Mouse (Mus musculus) heart, embryonic 16.5 days (tissue): Measurements from ENCODE around the gene Peak1. TPM values are rescaled to one million over a fixed set of nuclear protein-coding genes. Genes with fewer than 3 reads are reported as not detected.
A peak's percentile ranks its signal among the peaks of the same experiment; 100 is the strongest.
"Not testable (repeated sequence)": the region's sequence is repeated elsewhere in the genome, so short reads cannot be mapped to it uniquely, and the experiment has no call there.

Experiments used
- ATAC-seq: fragments of 200-750 bp; cut with Nextera tagmentation; replicated peaks from 2 replicates; pipeline ENCODE4 v1.8.0; 2017; ENCODE audit warnings: moderate number of reproducible peaks; ENCODE audit not compliant: insufficient read depth, low FRiP score; ENCODE audit errors: extremely low read depth
- H3K27ac ChIP-seq: fragments of 300-500 bp; sonication (generic); 2 replicates; pipeline ENCODE4 v1.5.1; 2014; ENCODE audit warnings: mild to moderate bottlenecking, low read length, control low read depth, moderate library complexity
- H3K27me3 ChIP-seq: fragments of 300-500 bp; sonication (generic); 2 replicates; pipeline ENCODE4 v1.6.1; 2014; ENCODE audit warnings: low read length, mixed read lengths; ENCODE audit not compliant: control insufficient read depth, insufficient read depth
- H3K36me3 ChIP-seq: fragments of 300-500 bp; sonication (generic); 2 replicates; pipeline ENCODE4 v1.6.1; 2014; ENCODE audit not compliant: control insufficient read depth, insufficient read depth
- H3K4me1 ChIP-seq: fragments of 300-500 bp; sonication (generic); 2 replicates; pipeline ENCODE4 v1.6.1; 2014; ENCODE audit warnings: low read length, mixed read lengths; ENCODE audit not compliant: control insufficient read depth, insufficient read depth
- H3K4me2 ChIP-seq: fragments of 300-500 bp; sonication (generic); 2 replicates; pipeline ENCODE4 v1.6.1; 2014; ENCODE audit warnings: low read depth, mild to moderate bottlenecking, control low read depth, low read length
- H3K4me3 ChIP-seq: fragments of 300-500 bp; sonication (generic); 2 replicates; pipeline ENCODE4 v1.5.1; 2014; ENCODE audit warnings: mild to moderate bottlenecking, control low read depth, low read length
- H3K9ac ChIP-seq: fragments of 300-500 bp; sonication (generic); 2 replicates; pipeline ENCODE4 v1.6.1; 2014; ENCODE audit warnings: low read length, control low read depth
- H3K9me3 ChIP-seq: fragments of 300-500 bp; sonication (generic); replicated peaks from 2 replicates; pipeline ENCODE4 v1.6.1; 2016; ENCODE audit warnings: low read length; ENCODE audit not compliant: control insufficient read depth
- WGBS: fragments of 180-500 bp; shearing (Covaris S2); extraction: QIAGEN DNeasy Blood & Tissue Kit; methylation state at CpG from one replicate; pipeline ENCODE4 v1.1.7; 2014; 5-methylcytosine and 5-hydroxymethylcytosine counted together
- polyA plus RNA-seq: library from polyadenylated mRNA; unstranded; fragments of >200 nt; fragmentation: Nextera tagmentation; extraction: Ambion mirVana; gene quantifications from 2 replicates; pipeline ENCODE4 v1.2.1, GENCODE M21; 2015

Peak1 gene
- polyA plus RNA-seq, 1 experiment from 2014 or later: 12.8 TPM

DNA sequence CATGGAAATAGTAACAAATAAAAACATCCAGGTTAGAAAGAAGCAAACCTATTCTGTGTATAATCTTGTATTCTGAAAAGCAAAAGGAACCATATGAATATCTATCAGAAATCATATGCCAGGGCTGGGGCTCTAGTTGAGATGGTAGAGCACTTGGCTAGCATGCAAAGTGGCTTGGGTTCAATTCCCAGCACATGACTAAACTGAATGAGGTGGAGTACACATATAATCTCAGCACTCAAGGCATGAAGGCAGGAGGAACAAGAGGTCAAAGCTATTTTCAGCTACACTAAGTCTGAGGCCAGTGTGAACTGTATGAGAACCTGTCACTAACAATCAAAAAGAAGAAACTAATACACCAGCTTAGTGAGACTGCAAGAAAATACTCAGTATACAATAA lies 187.0 kb downstream of the Peak1 start:
- Histone ChIP-seq H3K36me3 (peaks cover 12% of the 10 kb centered on the region), H3K9ac (no peak overlapping the region), H3K4me3 (no peak overlapping the region), H3K4me1 (peaks cover 38% of the 10 kb centered on the region), H3K27me3 (no peaks in the 10 kb centered on the region), H3K4me2 (no peak overlapping the region), H3K9me3 (no peaks in the 10 kb centered on the region), H3K27ac (peak overlapping the region; percentile 19; the same call in 1 of the 2 replicates)
- ATAC-seq: peak; percentile 58

DNA sequence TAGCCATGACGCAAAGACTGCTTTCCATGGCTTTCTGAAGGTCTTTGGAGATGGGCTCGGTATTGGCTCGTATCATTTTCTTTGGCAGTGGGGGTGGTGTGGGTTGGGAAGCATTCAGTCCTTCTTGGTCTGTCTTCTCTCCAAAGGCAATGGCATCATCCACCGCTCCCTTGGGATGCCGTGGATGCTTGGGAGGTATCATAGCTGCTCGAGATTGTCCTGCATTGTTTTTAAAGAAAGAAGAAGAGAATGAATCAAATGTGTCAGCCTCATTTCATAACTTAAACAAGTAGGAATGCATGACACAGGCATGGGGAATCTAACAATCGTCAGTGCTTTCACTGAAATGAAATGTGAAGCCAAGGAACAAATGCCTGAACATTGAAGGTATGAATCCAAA lies 190.2 kb downstream of the Peak1 start:
- no peaks in the 10 kb centered on the region for H3K27me3 ChIP-seq
- 80% methylated on average over 7 of the region's 7 CpGs for WGBS
- H3K4me3 ChIP-seq: no peak overlapping the region
- no peak overlapping the region for H3K4me2 ChIP-seq
- ATAC-seq: no peak
- no peaks in the 10 kb centered on the region for H3K9me3 ChIP-seq
- no peak overlapping the region for H3K9ac ChIP-seq
- H3K36me3 ChIP-seq: peaks cover 12% of the 10 kb centered on the region
- peaks cover 12% of the 10 kb centered on the region for H3K4me1 ChIP-seq
- H3K27ac ChIP-seq: no peak overlapping the region

DNA sequence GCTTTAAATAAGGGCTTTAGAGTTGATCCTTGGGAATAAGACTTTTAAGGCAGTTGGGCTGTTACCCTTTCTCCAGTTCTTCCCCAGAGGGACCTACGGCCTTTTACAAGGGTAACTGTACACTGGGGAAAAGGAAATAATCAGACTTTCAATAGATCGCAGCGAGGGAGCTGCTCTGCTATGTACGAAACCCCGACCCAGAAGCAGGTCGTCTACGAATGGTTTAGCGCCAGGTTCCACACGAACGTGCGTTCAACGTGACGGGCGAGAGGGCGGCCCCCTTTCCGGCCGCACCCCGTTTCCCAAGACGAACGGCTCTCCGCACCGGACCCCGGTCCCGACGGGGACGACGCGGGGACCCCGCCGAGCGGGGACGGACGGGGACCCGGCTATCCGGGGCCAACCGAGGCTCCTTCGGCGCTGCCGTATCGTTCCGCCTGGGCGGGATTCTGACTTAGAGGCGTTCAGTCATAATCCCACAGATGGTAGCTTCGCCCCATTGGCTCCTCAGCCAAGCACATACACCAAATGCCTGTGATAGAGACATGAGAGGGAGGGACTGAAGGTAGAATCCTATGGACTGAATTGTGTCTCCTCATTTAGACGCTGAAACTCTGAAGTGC lies 194.3 kb downstream of the Peak1 start:
- H3K27me3 ChIP-seq, H3K9ac ChIP-seq, H3K9me3 ChIP-seq, H3K4me1 ChIP-seq, H3K27ac ChIP-seq: not testable (repeated sequence)
- peak; percentile 100 for ATAC-seq
- peaks cover 12% of the 10 kb centered on the region for H3K36me3 ChIP-seq
- 39% methylated on average over 30 of the region's 45 CpGs for WGBS
- H3K4me3 ChIP-seq: peak overlapping the region; percentile 26
- peak overlapping the region; percentile 46 for H3K4me2 ChIP-seq

DNA sequence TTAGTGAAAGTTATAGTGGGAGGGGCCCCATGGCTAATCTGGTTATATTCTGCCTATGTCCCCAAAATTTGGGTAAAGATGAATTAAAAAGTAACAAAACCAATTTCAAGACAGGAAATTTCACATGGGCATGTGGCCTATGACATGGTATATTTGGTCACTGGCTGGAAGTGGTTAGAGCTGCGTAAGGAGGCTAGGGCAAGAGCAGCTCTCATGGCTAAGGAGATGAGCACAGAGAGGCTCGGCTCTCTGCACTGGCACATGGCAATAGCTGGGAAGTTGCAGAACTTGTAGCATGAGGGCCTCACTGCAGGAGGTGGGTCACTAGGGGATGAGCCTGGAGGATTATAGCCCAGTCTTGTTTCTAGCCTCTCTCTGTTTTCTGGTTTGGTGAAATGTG lies 199.0 kb downstream of the Peak1 start:
- WGBS: 94% methylated on average over 2 of the region's 2 CpGs
- Histone ChIP-seq H3K27me3 (no peaks in the 10 kb centered on the region), H3K27ac (no peak overlapping the region), H3K9ac (no peak overlapping the region), H3K4me3 (no peak overlapping the region), H3K36me3 (no peaks in the 10 kb centered on the region), H3K4me1 (peaks cover 18% of the 10 kb centered on the region), H3K4me2 (no peak overlapping the region), H3K9me3 (no peaks in the 10 kb centered on the region)
- no peak for ATAC-seq

DNA sequence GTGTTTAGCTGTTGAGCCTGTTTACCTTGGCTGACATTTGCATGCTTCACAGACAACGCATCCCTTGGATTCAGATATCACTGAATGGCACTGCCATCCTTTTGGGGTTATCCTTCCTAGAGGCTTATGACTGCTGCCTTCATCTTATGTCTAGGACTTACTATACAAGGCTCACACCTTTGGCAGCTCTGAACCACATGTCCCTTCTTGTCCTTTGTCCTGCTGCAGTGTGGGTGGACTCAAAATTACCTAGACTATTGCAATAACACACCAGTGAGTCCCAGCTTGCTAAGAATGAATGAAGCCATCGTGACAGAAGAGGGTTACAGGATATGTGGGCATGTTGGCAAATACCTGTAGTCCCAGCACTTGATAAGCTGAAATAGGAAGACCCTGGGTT lies 199.8 kb downstream of the Peak1 start:
- Histone ChIP-seq H3K4me1 (peaks cover 22% of the 10 kb centered on the region), H3K9me3 (no peaks in the 10 kb centered on the region), H3K9ac (no peak overlapping the region), H3K36me3 (no peaks in the 10 kb centered on the region), H3K27me3 (no peaks in the 10 kb centered on the region), H3K27ac (peak overlapping the region; percentile 67; the same call in 1 of the 2 replicates), H3K4me3 (no peak overlapping the region), H3K4me2 (no peak overlapping the region)
- no peak for ATAC-seq
- WGBS: 75% methylated on average over 2 of the region's 2 CpGs

DNA sequence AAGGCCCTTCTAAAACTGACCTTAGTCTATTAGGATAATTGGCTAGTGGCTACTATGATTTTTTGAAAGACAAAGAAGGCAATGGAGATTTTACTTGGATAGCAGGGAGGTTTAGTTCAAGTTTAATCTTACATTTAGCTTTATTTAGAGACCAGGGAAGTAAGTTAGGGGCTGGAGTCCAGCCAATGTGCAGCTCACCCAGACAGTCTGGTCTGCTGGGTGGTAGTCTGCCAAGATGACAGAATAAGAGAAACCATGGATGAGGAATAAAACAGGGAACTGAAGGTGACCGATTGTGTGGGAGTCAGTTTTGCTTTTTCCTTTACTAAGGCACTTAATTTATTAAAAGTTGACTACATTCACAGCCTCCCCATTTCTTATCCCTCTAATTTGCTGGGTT lies 200.5 kb downstream of the Peak1 start:
- Histone ChIP-seq H3K9me3 (no peaks in the 10 kb centered on the region), H3K4me2 (no peak overlapping the region), H3K9ac (no peak overlapping the region), H3K36me3 (no peaks in the 10 kb centered on the region), H3K27me3 (no peaks in the 10 kb centered on the region), H3K27ac (peak overlapping the region; percentile 67), H3K4me1 (peaks cover 22% of the 10 kb centered on the region), H3K4me3 (no peak overlapping the region)
- ATAC-seq: no peak
- WGBS: 59% methylated on average over 1 of the region's 1 CpGs

DNA sequence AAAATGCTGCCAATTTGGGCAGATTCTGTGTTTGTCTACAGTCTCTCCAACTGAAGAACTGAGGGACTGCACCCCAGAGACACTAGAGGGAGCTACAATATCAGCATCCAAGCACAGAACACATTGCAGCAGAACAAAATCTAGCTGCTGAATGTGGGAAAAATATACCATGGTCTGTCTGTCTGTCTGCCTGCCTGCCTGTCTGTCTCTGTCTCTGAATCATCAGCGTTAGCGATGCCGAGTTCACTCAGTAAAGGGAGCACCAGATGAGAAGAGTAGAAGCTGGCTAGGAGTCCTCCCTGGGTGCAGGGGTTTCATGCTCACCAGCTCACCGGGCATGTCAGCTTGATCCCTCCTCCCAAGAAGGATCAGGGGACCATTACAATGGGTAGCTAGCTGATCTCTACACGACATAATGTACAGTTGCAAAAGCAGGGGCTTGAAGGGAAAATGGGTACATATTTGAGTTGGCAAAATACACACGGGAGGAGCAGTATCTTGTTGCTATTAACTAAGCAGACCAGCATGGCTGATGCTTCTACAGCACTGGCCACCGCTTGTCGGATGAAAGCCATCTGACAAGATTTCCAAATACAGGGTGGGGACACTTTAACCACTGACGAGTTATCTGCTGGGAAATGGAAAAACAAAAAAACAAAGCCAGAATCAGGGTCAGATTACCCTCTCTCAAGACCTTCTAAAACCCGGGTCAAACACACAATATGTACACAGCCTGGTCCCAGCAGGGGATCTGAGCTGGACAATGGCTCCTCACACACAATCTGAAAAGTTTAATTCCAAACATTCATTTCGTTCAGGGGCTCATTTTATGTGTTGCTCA lies 204.2 kb downstream of the Peak1 start:
- no peaks in the 10 kb centered on the region for H3K27me3 ChIP-seq
- peak; percentile 58 for ATAC-seq
- peaks cover 22% of the 10 kb centered on the region for H3K4me1 ChIP-seq
- H3K4me3 ChIP-seq: no peak overlapping the region
- peak overlapping the region; percentile 2; the same call in 1 of the 2 replicates for H3K27ac ChIP-seq
- WGBS: 34% methylated on average over 11 of the region's 11 CpGs
- H3K9me3 ChIP-seq: no peaks in the 10 kb centered on the region
- H3K36me3 ChIP-seq: no peaks in the 10 kb centered on the region
- no peak overlapping the region for H3K9ac ChIP-seq
- H3K4me2 ChIP-seq: no peak overlapping the region

DNA sequence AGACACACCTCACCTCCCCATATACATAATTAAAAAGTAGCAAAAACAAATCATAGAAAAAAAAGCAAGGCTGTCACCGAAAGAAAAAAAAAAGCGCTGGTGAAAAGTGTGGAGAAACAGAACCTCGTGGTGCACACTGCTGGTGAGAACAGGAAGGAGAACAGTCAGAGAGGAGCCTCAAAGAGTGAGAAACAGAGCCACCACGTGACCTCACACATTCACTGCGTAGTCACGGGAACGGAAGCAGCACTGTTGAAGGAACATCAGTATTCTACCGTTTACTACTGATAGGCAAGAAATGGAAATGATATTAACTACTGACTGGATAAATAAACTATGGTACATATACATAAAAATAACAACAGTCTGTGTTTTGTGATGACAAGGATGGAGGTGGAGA lies 209.1 kb downstream of the Peak1 start:
- H3K4me2 ChIP-seq: no peak overlapping the region
- H3K4me1 ChIP-seq: peaks cover 4% of the 10 kb centered on the region
- H3K27me3 ChIP-seq: no peaks in the 10 kb centered on the region
- no peak overlapping the region for H3K27ac ChIP-seq
- no peak overlapping the region for H3K4me3 ChIP-seq
- no peaks in the 10 kb centered on the region for H3K9me3 ChIP-seq
- WGBS: 86% methylated on average over 8 of the region's 8 CpGs
- H3K9ac ChIP-seq: no peak overlapping the region
- ATAC-seq: no peak
- peaks cover 17% of the 10 kb centered on the region for H3K36me3 ChIP-seq

DNA sequence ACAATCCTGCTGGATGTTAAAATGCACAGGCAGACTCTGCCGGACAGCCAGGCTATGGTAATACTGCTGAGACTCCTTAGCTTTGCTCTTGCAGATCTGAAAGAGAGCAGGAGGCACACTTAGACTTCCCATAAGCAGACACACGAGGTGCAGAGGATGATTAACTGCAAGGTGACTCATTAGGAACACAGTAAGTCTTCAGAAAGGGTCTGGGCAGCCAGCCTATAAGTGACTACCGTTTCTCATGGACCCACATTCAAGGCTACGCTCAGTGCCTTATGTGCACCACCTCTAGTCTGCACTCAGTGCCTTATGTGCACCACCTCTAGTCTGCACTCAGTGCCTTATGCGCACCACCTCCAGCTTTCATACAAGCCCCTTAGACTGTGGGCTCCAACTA lies 210.4 kb downstream of the Peak1 start:
- Histone ChIP-seq H3K27me3 (no peaks in the 10 kb centered on the region), H3K4me1 (no peaks in the 10 kb centered on the region), H3K9me3 (no peaks in the 10 kb centered on the region), H3K36me3 (peaks cover 18% of the 10 kb centered on the region), H3K9ac (no peak overlapping the region), H3K4me3 (no peak overlapping the region), H3K27ac (no peak overlapping the region), H3K4me2 (no peak overlapping the region)
- WGBS: 81% methylated on average over 5 of the region's 5 CpGs
- ATAC-seq: no peak
